Mouse (Mus musculus): ENCODE results near the gene Aars. TPM values are rescaled to one million over a fixed set of nuclear protein-coding genes. Genes with fewer than 3 reads are reported as not detected.
"Not testable (repeated sequence)": the region's sequence is repeated elsewhere in the genome, so short reads cannot be mapped to it uniquely, and the experiment has no call there.

The Aars gene
- polyA plus RNA-seq, 1 experiment from 2014 or later = 75.9 TPM

DNA sequence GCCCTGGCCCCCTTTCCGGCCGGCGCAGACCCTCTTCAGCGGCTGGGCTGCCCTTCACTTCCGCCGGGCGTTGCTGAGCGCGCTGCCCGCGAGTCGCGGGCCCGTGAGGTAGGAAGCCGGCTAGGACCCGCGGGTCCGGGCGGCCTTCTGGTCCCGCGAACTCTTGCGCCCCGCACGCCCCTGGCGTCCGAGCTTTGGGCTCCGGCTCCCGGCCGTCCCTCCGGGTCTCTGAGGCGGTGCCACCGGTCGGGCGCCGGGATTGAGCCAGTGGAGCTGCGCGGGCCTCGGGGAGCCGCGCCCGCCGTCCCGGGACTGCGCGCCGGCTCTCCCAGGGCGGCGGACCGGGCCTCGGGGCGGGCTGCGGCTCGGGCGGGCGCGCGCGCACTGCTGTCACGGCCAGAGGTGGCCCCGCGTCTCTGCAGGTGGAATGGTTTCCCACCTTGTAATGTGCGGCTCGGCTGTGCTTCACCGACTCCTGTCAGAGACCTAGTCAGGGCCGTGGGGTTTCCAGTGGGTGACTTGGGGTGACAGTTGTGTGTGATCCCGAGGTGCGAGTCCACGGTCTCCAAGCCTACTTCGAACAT, 61.9 kb downstream of the Aars start:
- Histone ChIP-seq H3K9ac (replicated peaks; ENCODE audit: low read length) (peak overlapping the region; percentile 64), H3K4me3 (replicated peaks; ENCODE audit: low read depth, low read length) (peak overlapping the region; percentile 56), H3K4me2 (ENCODE audit: low read length) (peak overlapping the region; percentile 72)
- not testable (repeated sequence) for H3K4me1 ChIP-seq (ENCODE audit: control insufficient read depth, insufficient read depth, low read length); ATAC-seq (ENCODE audit: low FRiP score, low TSS enrichment); H3K9me3 ChIP-seq (ENCODE audit: control insufficient read depth, low read length); H3K27ac ChIP-seq (replicated peaks; ENCODE audit: low read depth, low read length); H3K27me3 ChIP-seq (ENCODE audit: control insufficient read depth, insufficient read depth, low read length); H3K36me3 ChIP-seq (ENCODE audit: control insufficient read depth, insufficient read depth, low read length)
- under 1% methylated on average over 54 of the region's 69 CpGs for WGBS
- peak; percentile 27 for DNase-seq

Small RNA genes within 50 kb of the gene (microRNA-seq; reads per million reads assigned to microRNA genes)
- gene Gm24103 (not detected), gene Mir3473d (0.73 reads per million)

Other genes with a start within 250 kb of the Aars start
- gene Il34, start 227.2 kb upstream of the Aars start, polyA plus RNA-seq (2014; fragmentation: Nextera tagmentation; extraction: Ambion mirVana) = 0.34 and 3.9 TPM in 2 replicates
- 53.2 and 70.0 TPM in 2 replicates for gene Cog4, start 186.5 kb upstream of the Aars start, polyA plus RNA-seq (2014; fragmentation: Nextera tagmentation; extraction: Ambion mirVana)
- gene Sf3b3, start 186.4 kb upstream of the Aars start, polyA plus RNA-seq (2014; fragmentation: Nextera tagmentation; extraction: Ambion mirVana) = 72.3 and 114 TPM in 2 replicates
- gene Fuk, start 130.7 kb upstream of the Aars start, polyA plus RNA-seq (2014; fragmentation: Nextera tagmentation; extraction: Ambion mirVana) = 4.9 and 6.4 TPM in 2 replicates
- gene St3gal2, start 113.2 kb upstream of the Aars start, polyA plus RNA-seq (2014; fragmentation: Nextera tagmentation; extraction: Ambion mirVana) = 16.5 and 18.0 TPM in 2 replicates
- gene Ddx19a, start 35.3 kb upstream of the Aars start, polyA plus RNA-seq (2014; fragmentation: Nextera tagmentation; extraction: Ambion mirVana) = 11.5 and 15.7 TPM in 2 replicates
- gene Ddx19b, start 1.4 kb upstream of the Aars start, polyA plus RNA-seq (2014; fragmentation: Nextera tagmentation; extraction: Ambion mirVana) = 5.0 and 7.5 TPM in 2 replicates
- not detected in 2 replicates for gene Exosc6, start 23.2 kb downstream of the Aars start, polyA plus RNA-seq (2014; fragmentation: Nextera tagmentation; extraction: Ambion mirVana)
- gene Clec18a, start 59.3 kb downstream of the Aars start, polyA plus RNA-seq (2014; fragmentation: Nextera tagmentation; extraction: Ambion mirVana) = 0.09 and 0.34 TPM in 2 replicates
- gene Pdpr, start 61.5 kb downstream of the Aars start, polyA plus RNA-seq (2014; fragmentation: Nextera tagmentation; extraction: Ambion mirVana) = 6.9 TPM in 2 replicates
- gene Glg1, start 226.1 kb downstream of the Aars start, polyA plus RNA-seq (2014; fragmentation: Nextera tagmentation; extraction: Ambion mirVana) = 70.1 and 91.1 TPM in 2 replicates

Measured in midbrain, embryonic 14.5 days (tissue).